Mouse (Mus musculus): ENCODE results near the gene 4932429P05Rik. TPM values are rescaled to one million over a fixed set of nuclear protein-coding genes. Genes with fewer than 3 reads are reported as not detected.

Gene 4932429P05Rik
- polyA plus RNA-seq (2012): not detected in 2 replicates

- no peaks in the 10 kb centered on the region for H3K27me3 ChIP-seq (ENCODE audit: control insufficient read depth)
- TF ChIP-seq TAL1 (IDR thresholded peaks at IDR 0.05; ENCODE audit: low read length): no peak
- TF ChIP-seq GATA1 (IDR thresholded peaks at IDR 0.05; ENCODE audit: low read length): no peak
- no peaks in the 10 kb centered on the region for H3K9me3 ChIP-seq (ENCODE audit: control insufficient read depth, low read length)
- H3K4me1 ChIP-seq (ENCODE audit: control insufficient read depth): no peaks in the 10 kb centered on the region
- no peak within 1 kb of the TSS for H3K4me3 ChIP-seq (replicated peaks)
- H3K36me3 ChIP-seq (ENCODE audit: control insufficient read depth): no peaks in the 10 kb centered on the region
Measured at GRCm38 (mm10) chrX:89751968-89752367, at the start of gene 4932429P05Rik. 4932429P05Rik (plus strand) TSS chrX:89752268.

Other genes with a start within 250 kb of the 4932429P05Rik start
- 0.02 TPM in 1 of 2 replicates, not detected in the other for gene 4930415L06Rik, start 180.6 kb downstream of the 4932429P05Rik start, polyA plus RNA-seq (2012)